Mouse (Mus musculus): ENCODE measurements around the gene Nhsl1. TPM values are rescaled to one million over a fixed set of nuclear protein-coding genes. Genes with fewer than 3 reads are reported as not detected.
A peak's percentile ranks its signal among the peaks of the same experiment; 100 is the strongest.

The Nhsl1 gene
- total RNA-seq, 4 experiments from 2014 or later = 16.9 to 26.5 (median 20.6) TPM

DNA sequence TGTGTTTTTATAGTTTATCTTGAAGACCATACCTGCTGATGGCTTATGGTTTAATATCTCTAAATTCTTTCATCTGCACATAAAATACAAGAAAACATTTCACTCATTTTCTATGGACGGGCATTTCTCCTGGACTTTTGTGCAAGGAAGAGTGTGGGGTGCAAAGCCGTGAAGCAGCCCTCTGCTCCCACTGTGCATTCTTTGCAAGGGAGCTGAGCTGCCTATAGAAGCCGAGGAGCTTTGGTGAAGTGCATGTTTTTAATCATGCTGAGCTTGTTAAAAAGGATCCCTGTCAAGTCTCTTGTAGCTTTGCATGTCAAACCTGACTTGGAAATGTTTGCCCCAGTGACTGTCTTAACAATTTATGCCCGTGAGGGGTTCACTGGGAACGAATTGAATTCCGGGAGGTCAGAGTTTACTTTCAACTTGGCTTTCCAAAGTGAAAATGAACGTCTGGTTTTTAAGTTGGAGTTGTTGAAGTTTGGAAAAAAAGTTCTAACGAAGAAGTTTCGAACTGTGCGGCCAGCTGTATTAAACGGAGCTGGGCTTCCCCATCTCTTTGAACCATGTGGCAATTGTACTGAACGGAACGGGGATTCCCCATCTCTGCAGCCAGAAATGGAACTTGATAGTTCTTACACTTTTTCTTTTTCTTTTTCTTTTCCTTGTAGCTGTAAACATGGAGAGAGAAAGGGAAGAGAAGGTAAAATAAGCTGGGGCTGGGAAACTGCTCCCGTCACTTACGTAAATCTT is 22.8 kb downstream of the Nhsl1 start:
- DNase-seq (ENCODE audit: low spot score) = no peak

DNA sequence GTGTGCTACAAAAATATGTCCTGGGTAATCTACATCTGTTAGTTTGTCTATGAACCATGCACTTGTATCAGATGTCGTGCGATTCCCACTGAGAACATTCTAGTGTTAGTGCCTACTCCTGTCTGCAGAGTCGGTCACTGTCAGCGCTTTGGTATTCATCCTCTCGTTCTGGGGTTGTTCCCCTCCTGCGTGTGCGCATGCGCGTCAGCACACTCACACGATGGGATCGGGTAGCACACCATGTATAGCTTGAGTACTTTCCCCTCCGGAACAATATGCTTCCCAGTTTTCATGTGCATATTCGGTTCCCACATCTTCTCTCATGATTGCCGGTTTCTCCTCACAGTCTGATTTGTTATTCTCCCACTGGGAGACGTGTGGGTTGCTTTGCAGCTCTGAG is 28.4 kb downstream of the Nhsl1 start:
- no peak for DNase-seq (ENCODE audit: low spot score)

DNA sequence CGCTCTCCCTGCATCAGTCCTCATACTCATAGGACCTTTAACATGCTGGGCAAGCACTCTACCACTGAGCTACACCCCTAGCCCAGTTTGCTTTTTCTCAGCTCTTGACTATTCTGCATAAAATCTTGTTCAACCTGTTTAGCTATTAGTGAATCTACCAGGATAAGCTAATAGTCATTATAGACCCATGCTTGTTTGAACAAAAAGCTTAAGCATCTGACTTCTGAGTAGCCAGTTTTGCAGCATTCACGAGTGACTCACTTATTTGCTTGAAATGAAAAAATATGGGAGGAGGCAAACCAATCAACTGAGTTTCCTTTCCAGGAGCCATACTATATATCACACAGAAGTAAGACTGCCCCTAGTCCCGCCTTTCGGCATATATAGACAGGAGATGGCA is 32.0 kb downstream of the Nhsl1 start:
- no peak for DNase-seq (ENCODE audit: low spot score)

DNA sequence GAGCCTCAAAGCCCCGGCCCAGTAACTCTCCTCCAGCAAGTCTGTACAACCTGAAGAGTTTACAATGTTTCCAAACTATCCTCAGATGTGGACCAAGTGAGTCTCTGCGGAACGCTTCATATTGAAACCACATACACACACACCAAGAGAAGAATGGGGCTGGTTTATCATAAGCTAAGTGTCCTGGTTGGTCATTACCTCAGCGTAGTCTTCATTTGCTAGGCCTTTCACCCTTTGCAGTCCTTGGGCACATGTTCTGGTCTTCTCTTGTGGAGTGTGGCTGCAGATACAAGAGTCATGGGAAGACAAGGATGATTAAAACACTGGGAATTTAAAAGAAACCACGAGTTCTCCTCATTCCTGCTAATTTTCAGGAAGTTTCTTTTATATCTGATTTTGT is 34.2 kb downstream of the Nhsl1 start:
- no peak for DNase-seq (ENCODE audit: low spot score)

DNA sequence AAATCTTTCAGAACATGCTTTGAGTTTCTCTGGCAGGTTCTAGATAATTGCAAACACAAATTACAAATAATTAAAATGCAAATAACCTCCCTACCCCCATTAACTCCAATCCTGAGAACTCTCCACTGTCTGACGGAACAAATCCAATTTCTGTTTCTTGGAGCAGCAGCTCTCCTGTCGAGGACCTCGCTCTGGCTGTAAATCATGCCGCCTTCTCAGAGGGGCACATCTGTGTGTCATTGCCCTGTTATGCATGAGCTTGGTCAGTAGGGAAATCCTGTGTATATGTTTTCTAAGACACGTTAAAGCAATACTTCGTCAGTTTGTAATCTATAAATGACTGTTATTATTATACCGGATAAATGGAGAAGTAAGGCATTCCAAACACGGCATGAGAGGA is 35.3 kb downstream of the Nhsl1 start:
- DNase-seq (ENCODE audit: low spot score) = no peak

DNA sequence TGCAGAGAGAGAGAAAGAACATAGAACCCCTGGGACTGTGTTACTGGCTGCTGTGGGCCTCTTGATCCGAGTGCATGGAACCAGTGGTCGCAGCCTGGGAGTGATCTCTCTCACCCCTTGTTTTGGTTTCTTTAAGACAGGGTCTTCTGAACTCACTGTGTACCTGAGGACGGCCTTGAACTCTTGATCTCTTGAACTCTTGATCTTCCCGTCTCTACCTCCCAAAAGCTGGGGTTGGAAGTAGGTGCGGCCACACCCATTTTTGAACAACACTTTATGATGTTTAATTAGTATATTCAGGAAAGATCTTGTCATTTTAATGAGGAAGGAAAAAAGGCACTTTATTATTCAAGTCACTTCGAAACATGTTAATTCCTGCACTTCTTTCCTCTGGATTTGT is 37.7 kb downstream of the Nhsl1 start:
- DNase-seq (ENCODE audit: low spot score) = no peak

DNA sequence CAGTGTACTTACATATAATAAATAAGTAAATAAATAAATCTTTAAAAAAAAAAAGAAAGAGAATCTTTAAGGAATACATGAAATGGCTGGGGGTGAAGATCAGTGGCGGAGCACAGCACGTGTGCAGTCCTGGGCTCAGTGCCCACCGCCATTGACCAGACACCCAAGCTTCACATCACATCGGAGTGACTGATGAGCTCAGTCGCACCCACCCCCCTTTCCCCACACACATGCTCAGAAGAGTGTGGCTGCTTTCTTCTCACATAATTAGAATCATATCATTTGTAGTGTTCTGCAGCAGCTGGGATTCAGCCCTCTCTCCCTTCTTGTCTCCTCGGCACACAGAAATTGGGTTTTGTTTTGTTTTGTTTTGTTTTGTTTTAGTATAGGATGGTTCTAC is 38.4 kb downstream of the Nhsl1 start:
- DNase-seq (ENCODE audit: low spot score) = no peak

DNA sequence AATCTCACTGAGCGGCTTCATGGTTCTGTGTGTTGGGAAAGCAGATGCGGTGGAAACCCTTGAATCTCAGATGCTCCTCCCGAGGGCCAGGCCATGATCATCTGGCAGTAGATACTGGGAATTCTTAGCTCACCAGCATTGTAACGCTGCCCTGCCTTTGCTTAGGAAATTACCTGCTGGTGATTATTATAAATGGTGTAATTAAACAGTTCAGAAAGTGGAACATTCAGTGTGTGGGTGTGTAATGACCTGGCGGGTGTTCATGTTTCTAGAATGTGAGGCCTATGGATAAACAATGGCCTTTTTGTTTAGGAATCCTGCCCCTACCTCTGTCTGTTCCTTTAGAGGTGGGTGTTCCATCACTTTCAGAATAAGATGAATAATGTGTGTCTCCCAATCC is 39.7 kb downstream of the Nhsl1 start:
- DNase-seq (ENCODE audit: low spot score) = no peak

DNA sequence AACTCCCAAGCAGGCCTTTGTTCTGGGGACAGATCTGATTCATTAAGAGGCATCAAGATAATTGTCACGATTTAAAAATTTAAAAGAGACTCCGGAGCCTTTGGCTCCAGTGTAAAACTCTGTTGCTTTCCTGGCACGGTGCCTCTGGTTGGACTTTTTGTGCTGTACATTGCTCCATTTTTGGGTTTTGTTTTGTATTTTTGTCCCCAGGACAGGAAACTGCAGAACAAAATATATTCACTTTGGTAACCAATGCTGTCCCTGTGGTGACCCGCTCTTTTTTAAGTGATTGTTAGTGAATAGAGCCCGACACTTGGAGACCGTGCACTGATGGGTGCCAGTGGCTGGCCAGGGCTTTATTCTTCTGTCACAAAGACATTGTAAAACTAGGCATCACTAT is 41.4 kb downstream of the Nhsl1 start:
- DNase-seq (ENCODE audit: low spot score) = peak; percentile 7

DNA sequence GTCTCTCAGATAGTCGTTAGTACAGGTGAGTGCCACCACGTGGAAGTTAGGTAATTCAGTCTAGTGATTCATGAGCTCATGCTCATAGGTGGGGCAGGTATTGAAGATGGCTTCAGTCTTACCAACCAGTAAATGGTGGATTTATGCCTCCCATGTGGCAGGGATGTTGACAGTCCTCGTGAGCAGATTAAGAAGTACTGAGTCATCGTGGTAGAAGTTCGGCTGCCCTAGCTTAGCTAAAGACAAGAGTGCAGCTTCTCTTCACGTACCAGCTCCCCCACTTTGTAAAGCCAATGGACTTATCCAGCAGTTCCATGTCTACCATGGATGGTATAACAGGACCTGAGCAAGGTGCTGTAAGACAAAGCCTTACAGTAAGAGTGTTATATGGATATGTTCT is 46.6 kb downstream of the Nhsl1 start:
- no peak for DNase-seq (ENCODE audit: low spot score)

DNA sequence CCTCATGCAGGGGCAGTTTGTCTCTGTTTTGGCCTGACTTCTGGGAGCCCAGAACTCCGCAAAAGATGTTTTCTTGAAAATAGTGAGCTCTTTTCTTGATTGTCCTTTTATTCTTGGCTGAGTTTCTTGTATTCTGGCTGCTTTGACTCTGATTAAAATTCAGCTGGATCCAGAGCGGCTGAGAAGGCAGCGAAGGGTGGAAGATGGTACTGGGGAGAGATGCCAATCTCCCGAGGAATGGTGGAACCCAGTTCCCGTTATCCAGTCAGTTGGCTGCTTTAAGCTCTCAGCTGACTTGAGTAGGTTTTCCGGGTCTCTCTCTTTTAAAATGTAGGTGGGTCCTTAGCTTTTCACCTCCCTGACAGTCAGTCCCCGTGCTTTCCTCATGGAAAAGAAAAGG is 47.9 kb downstream of the Nhsl1 start:
- DNase-seq (ENCODE audit: low spot score) = no peak

DNA sequence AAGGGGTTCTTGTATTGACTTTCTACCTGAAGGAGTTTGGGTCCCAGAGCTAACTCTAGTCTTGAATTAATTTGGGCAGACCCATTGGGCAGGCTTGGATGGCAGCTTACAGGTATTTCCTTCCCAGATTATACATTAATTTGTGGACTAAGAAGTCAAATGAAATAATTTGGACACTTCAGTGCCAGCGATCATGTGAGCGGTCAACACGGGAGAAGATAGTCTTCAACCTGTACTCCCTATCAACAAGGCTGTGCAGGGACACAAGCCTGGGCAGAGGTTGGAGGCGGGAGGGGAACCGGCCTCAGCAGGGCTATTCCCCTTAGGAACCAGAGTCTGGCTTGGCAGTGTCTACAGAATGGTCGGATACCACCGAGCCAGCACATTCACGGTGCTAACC is 49.3 kb downstream of the Nhsl1 start:
- DNase-seq (ENCODE audit: low spot score) = no peak

DNA sequence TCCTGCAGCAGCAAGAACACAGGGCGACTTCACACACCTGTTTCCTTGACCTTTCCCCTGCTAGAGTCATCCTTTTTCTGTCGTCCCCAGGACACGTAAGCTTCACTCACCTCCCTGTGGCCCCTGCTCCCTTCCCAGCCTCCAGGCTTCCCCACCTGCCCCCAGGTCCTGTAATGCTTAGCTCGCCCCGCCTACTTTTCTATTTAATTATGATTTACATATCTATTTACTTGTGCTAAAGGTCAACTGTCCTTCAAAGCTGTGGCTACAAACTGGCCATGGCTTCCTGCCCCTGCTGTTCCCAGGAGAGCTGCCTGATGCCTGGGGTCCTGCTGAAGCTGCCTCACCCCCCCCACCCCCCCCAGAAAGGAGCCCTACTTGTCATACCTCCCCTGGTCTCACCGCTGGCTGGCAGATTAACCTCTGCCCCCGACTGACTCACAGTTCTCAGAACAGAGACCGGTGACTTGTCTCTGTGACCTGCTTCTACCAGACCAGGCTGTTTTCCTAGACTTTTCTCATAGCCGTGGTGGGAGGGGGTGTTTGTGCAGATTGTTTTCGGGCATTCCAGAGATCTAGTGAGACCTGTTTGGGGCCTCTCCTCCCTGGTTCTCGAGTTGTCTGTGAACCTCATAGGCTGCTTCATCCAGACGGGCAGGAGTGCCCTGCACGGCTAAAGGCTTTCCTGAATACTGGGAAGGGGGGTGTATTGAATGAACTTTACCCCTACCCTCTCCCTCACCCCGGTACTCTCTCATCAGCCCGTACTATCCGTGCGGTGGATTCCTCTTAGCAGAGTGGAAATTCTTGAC is 51.9 kb downstream of the Nhsl1 start:
- DNase-seq (ENCODE audit: low spot score) = no peak

DNA sequence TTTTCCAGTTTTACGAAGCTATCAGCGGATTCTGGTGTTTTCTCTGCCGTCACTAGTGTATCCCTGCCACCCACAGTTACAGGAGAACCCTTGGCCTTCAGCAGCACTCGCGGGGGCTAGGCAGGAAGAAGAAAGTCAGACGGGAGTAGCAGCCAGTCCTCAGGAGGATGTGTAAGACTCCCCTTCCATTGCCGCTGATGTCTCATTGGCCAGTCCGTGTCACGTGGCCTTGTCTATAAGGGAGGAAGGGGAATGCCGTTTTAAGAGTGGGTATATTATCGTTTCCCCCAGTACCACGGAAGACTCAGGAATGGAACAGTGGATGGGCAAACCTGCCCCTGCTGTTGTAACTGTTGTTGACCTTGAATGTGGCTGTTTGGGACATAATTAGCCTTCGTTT is 53.1 kb downstream of the Nhsl1 start:
- no peak for DNase-seq (ENCODE audit: low spot score)

DNA sequence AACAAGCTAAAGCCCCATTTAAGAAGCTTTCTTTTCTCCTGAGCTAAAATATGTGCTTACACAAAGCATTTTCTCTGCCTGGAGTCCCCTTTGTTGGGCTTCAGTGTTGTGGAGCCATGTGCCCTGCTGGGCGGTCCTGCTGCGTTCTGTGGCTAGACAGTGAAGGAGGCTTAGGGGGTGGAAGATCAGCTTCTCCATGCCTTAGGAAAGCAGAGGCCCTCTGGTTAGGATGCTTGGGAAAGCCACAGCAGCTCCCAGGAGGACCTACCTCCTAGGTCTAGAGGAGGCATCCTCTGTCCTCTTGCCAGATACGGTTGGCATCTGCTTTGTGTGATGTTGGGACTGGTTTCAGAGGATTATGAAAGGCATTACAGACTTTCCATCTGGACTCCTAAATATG is 56.5 kb downstream of the Nhsl1 start:
- DNase-seq (ENCODE audit: low spot score) = no peak

DNA sequence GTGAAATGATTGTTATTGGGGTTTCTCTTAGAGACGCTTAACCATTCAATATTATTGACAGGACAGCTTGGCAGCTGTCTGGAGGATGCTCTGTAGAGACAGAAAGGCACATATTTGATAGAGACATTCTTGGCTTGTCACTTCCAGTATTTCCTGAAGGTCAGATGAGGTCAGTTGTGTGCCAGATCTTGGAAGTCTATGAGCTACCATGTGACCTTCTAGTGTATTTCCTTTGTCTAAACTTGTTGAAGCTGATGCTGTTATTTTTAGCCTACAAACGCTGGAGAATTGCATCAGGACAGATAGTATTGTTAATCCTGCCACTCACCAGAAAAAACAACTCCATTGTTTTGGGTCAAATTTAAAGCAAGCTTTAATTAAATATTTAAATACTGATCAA is 66.0 kb downstream of the Nhsl1 start:
- peak; percentile 43 for DNase-seq (ENCODE audit: low spot score)

DNA sequence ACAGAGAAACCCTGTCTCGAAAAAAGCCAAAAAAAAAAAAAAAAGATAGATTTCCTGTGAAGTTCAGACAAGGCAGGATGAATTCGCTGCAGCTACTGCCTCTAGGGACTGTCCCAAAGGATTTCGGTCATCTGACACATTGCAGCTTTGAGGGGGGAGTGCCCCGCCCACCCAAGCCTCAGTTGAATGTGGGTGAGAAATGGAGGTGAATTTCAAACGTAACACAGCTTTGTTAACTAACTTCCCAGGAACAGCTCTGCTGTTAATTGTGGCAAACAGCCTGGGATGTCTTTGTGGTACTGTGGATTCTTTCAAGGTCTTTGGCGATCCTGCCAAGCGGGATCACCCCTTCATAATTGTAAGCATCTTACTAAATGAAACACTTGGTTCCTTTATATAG is 67.4 kb downstream of the Nhsl1 start:
- DNase-seq (ENCODE audit: low spot score) = no peak

DNA sequence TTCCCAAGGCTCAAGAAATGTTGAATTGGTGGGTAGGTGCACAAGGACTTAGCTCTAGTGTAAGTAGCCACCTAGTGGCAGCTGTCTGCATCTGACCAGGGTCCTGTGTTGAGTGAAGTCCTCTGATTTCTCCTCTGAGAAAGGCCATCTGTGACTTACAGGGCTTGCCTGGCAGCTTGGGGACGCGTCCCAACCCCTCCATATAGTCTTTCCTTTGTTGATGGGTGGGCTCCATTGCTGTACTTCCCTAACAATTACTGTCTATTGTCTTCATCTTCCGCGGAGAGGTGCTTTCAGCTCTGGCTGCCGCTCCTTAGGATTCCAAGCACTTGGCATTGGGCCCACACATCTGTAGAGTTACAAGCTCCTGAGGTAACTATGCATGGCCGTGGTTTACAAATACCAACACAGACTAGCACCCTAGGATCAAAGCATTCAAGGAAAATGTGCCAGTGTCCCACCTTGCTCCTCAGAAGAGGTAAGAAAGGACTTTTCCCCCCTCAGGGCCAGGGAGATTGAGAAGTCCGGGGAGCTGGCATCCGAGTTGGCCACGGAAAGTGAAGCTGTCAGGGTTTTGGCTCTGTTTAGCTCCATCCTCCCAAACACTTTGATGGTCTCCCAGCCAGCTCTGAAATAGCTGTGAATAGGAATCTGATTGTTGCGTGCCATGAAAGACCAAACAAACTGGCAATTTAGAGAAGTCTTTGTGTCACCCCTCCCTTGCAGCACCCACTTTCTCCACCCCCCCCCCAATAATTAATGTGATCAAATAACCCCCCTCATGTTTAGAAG is 70.2 kb downstream of the Nhsl1 start:
- peak; percentile 47 for DNase-seq (ENCODE audit: low spot score)

DNA sequence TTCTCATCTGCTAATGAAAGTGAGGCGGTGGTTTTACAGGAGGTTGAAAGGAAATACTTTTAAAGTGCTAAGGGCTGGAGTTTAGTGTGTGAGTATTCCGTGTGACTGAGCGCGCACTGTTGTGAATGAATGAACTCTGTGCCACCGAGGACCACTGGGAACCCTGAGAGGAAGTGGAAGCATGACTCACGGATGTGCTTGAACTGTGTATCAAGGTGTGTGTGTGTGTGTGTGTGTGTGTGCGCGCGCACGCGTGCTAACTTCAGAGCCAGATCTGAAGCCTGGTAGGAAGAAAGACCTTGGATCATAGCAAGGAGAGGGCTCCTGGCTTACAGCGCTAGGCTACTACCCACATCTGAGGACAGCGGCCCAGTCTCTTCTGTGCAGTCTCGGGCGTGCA is 71.2 kb downstream of the Nhsl1 start:
- peak; percentile 25 for DNase-seq (ENCODE audit: low spot score)

DNA sequence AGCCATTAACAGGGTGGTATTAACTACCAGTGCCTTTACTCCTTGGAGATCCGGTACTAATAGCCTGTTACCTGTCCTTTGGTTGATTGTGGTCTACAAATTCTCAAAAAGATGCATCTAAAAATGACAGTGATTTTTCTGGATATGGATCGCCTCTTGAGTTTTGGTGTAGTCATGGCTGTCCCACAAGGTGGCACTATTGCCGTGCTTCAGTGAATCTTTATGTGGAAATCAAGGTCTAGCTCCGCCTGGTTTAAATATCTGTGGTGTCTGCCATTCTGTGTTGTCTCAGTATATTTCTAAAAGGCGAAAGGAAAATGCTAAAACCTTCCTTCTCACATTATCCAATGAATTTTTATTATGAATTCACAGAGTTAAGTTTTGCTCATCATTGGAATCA is 72.8 kb downstream of the Nhsl1 start:
- peak; percentile 51 for DNase-seq (ENCODE audit: low spot score)

DNA sequence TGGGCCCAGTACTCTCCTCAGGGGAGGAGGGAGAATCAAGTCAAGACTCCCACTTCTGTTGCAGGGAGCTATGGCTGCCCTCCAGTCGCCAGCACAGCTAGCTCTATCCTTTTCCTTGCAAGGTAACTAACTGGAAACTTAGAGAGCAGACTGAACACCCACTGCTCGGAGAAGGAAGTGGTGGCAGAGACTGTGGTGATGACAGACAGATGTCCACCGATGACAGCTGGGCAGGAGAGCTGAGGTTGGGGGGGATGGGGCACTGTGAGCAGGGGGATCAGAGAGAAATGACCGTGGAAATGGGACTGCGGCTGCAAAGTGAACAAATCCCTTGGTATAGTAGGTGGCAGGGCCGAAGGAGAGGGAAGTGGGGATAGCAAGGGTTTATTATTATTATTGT is 73.5 kb downstream of the Nhsl1 start:
- DNase-seq (ENCODE audit: low spot score) = no peak

DNA sequence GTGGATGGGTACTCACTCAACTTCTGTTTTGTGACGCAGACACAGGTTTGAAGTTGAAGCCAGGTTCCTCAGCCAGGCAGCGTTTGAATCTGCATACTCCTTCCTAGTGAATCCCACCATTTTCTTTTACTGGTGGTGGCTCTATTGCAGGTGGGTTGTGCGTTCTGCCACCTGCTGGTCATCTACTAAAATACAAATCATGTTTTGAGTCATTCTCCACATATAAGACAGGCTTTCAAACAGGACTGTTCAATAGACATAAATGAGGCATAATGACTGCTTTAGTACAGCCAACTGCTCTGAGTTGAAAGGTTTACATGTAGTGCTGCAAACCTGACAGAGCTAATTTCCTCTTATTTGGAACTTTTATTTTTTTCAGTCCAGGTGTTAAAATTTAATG is 75.0 kb downstream of the Nhsl1 start:
- DNase-seq (ENCODE audit: low spot score) = no peak

DNA sequence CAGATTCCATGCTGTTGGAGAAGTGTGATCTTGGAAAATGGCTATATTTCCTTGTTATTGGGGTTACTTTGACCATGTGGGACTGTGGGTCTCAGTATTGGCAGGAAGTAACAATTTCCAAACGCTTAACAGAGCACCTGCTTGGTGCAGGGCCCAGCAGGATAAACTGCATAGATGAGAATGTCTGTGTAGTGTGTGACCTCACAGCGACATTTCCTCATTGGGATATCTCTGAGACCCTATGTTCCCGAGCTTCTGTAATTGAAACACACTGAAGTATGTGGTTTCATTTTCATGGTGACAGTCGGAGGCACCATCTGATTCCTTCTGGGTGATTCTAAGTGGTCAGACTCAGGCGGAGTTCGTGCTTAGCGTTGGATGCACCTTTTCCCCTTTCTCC is 75.5 kb downstream of the Nhsl1 start:
- DNase-seq (ENCODE audit: low spot score) = no peak

Data from heart, adult 8-10 months (tissue).